Mouse (Mus musculus): ENCODE measurements around the gene Efcab11. TPM values are rescaled to one million over a fixed set of nuclear protein-coding genes. Genes with fewer than 3 reads are reported as not detected.

Efcab11 gene
- total RNA-seq, 2 experiments from 2014 or later, result not detected

DNA sequence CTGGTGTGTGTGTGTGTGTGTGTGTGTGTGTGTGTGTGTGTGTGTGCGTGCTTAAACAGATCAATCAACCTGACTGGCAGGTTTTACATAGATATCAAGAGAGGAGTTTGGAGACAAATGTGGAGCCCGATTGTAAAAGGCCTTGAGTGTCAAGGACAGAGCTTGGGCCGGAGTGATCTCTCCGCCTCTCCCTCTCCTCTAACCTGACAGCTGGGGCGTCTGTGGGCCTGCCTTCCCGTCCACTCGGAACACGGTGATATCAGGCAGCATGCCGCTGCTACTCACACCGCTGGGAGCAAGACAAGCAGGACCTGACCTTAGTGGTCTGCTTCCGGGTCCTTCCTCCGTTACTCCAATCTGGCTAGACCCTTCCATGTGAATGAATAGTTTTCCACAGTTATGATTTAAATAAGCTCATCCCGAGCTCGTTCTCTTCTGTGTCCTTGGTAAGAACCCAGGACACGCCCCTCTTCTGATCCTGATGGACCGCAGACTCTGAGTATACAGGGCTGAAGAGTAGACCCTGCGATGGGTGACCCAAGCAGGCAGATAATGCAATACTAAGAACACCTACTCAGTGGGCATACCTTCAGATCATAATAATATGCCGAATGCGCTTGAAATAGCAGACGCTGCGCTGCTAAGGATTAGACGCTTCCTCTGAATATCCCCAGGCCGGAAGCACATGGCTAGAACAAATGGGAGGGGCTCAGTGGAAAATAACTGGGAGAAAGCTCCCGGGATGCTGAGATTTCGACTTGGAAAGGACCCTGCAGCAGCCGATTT lies 214.1 kb downstream of the Efcab11 start:
- Histone ChIP-seq H3K27ac (peak overlapping the region; percentile 74), H3K4me3 (peak overlapping the region; percentile 67)
- DNase-seq, result peak; percentile 33
- no peak for TF ChIP-seq CTCF (IDR thresholded peaks at IDR 0.05)
- intact Hi-C loops (cut with DNase I), result no loop called here

- intact Hi-C loops (cut with DNase I), result no loop called here
- H3K27ac ChIP-seq, result peak overlapping the region; percentile 48
- peak; percentile 48 for DNase-seq
- no peak for TF ChIP-seq CTCF (IDR thresholded peaks at IDR 0.05)
- no peak overlapping the region for H3K4me3 ChIP-seq
These were observed 229.0 kb downstream of the Efcab11 start for GRCm38 (mm10) chr12:99654991-99655880.

GRCm38 (mm10) chr12:99652459-99652858 lies 231.8 kb downstream of the Efcab11 start:
- intact Hi-C loops (cut with DNase I), result no loop called here
- no peak for TF ChIP-seq CTCF (IDR thresholded peaks at IDR 0.05)

DNA sequence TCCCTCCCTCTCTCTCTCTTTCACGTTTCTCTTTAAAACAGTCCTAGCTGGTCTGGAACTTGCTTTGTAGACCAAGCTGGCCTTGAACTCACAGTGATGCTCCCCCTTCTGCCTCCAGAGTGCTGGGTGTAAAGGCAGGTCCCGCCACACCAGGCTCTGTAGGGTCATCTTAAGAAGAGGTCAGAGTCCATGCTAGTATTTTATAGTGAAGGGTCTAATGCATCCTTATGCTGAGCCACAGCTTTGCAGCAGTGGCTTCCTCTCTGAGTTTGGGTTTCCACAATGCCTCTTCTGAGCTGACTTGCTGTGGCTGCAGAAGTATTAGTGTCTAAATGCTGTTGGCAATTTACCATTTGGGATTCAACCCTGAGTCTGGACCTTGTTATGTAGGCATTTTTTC lies 234.5 kb downstream of the Efcab11 start:
- DNase-seq, result no peak
- Histone ChIP-seq H3K4me3 (no peak overlapping the region), H3K27ac (peak overlapping the region; percentile 57)
- intact Hi-C loops (cut with DNase I), result no loop called here
- TF ChIP-seq CTCF (IDR thresholded peaks at IDR 0.05), result no peak

More at GRCm38 (mm10) chr12:99652459-99652858, 231.8 kb downstream of the Efcab11 start:
- Histone ChIP-seq H3K4me3 (no peak overlapping the region), H3K27ac (no peak overlapping the region)
- no peak for DNase-seq

GRCm38 (mm10) chr12:99648781-99649180 lies 235.5 kb downstream of the Efcab11 start:
- Histone ChIP-seq H3K4me3 (no peak overlapping the region), H3K27ac (peak overlapping the region; percentile 1; the same call in 1 of the 2 replicates)
- no peak for TF ChIP-seq CTCF (IDR thresholded peaks at IDR 0.05)
- intact Hi-C loops (cut with DNase I), result no loop called here
- DNase-seq, result no peak

DNA sequence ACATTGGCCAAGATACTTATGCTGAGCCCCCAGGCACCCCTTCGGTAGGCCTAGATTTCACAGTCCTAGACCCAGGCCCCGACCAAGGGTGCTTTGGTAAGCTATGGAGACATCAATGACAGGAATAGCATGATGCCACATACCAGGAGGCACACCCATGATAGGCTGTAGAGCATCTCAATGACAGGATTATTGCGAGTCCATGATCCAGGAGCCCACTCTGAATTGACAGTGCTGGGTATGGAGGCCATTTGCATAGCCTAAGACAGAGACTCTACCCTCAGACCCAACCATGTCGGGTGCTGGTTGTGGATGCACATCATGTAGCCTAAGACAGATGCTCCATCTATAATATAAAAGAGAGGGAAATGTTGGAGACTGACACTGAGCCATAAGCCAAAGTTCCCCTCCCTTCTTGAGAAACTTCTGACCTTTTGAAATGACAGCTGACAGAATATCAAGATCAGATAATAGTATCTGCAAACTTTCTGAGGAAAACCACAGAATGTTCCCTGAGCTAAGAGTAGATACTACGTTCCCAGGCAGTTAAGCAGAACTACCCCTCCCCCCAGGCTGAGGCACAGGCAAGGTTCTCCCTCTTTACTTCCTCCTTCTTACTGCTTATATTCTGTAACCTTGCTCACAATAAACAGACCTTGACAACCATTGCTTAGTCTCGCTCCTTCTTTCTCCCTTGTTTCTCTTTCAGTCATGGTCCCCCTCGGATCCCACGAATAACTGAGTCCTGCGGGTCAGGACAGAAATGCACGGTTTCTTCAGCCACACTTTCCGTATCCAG lies 237.5 kb downstream of the Efcab11 start:
- Histone ChIP-seq H3K4me3 (no peak overlapping the region), H3K27ac (no peak overlapping the region)
- intact Hi-C loops (cut with DNase I), result no loop called here
- no peak for TF ChIP-seq CTCF (IDR thresholded peaks at IDR 0.05)
- DNase-seq, result no peak

DNA sequence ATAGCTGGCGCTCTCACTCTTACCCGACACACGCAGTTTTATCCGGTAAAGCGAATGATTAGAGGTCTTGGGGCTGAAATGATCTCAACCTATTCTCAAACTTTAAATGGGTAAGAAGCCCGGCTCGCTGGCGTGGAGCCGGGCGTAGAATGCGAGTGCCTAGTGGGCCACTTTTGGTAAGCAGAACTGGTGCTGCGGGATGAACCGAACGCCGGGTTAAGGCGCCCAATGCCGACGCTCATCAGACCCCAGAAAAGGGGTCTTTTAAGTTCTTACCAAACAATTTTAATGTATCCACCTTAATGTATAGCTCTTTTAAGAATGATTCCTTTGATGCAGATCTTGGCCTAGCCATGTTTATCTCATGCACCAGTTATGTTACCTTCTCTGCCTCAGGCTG lies 238.8 kb downstream of the Efcab11 start:
- no peak overlapping the region for H3K27ac ChIP-seq
- no peak for TF ChIP-seq CTCF (IDR thresholded peaks at IDR 0.05)
- no peak overlapping the region for H3K4me3 ChIP-seq
- intact Hi-C loops (cut with DNase I), result no loop called here
- peak; percentile 59 for DNase-seq

DNA sequence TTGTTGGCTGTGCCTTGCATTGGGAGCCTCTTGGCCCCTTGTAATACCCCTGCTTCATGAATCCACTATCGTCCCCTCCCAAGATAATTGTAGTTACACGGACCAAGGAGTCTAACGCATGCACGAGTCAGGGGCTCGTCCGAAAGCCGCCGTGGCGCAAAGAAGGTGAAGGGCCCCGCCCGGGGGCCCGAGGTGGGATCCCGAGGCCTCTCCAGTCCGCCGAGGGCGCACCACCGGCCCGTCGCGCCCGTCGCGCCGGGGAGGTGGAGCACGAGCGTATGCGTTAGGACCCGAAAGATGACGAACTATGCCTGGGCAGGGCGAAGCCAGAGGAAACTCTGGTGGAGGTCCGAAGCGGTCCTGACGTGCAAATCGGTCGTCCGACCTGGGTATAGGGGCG lies 239.3 kb downstream of the Efcab11 start:
- intact Hi-C loops (cut with DNase I), result no loop called here
- no peak overlapping the region for H3K4me3 ChIP-seq
- no peak for TF ChIP-seq CTCF (IDR thresholded peaks at IDR 0.05)
- no peak overlapping the region for H3K27ac ChIP-seq
- no peak for DNase-seq

Other genes with a start within 250 kb of the Efcab11 start
- gene Tdp1, start 78 bp upstream of the Efcab11 start, total RNA-seq (2021), result 1 to 10 TPM; 3.6 to 6.6 TPM
- under 1 TPM; 0.08 to 0.13 TPM for gene Kcnk13, start 80.1 kb upstream of the Efcab11 start, total RNA-seq (2021)
- gene Psmc1, start 225.7 kb upstream of the Efcab11 start, total RNA-seq (2021), result 100 to 1,000 TPM; 128 to 151 TPM